Mouse (Mus musculus): ENCODE results near the gene Mtfmt. TPM values are rescaled to one million over a fixed set of nuclear protein-coding genes. Genes with fewer than 3 reads are reported as not detected.

Mtfmt gene
- total RNA-seq, 2 experiments from 2014 or later, result 6.6 to 6.9 TPM

GRCm38 (mm10) chr9:65492851-65493250, 57.3 kb downstream of the Mtfmt start:
- intact Hi-C loops (cut with DNase I), result no loop called here
- DNase-seq, result no peak

GRCm38 (mm10) chr9:65502146-65502545, 66.6 kb downstream of the Mtfmt start:
- intact Hi-C loops (cut with DNase I), result no loop called here
- peak in 1 of 2 experiments; percentile 11 for DNase-seq

Other genes starting within 250 kb of the Mtfmt start
- gene Parp16, start 240.4 kb upstream of the Mtfmt start, total RNA-seq (2021), result 1 to 10 TPM; 5.1 to 5.9 TPM
- gene Cilp, start 170.6 kb upstream of the Mtfmt start, total RNA-seq (2021), result 1 to 10 TPM; 5.4 to 6.6 TPM
- 10 to 100 TPM; 76.3 to 83.4 TPM for gene Clpx, start 141.5 kb upstream of the Mtfmt start, total RNA-seq (2021)
- 10 to 100 TPM; 11.1 to 14.7 TPM for gene Pdcd7, start 89.7 kb upstream of the Mtfmt start, total RNA-seq (2021)
- gene Ubap1l, start 74.7 kb upstream of the Mtfmt start, total RNA-seq (2021), result 1 to 10 TPM in 1 of 2 experiments, not detected in 1; 1.0 TPM
- gene Kbtbd13, start 44.1 kb upstream of the Mtfmt start, total RNA-seq (2021), result 1 to 10 TPM; 1.1 to 2.1 TPM
- 10 to 100 TPM; 13.3 to 16.2 TPM for gene Rasl12, start 37.3 kb upstream of the Mtfmt start, total RNA-seq (2021)
- gene Slc51b, start 12.8 kb upstream of the Mtfmt start, total RNA-seq (2021), result not detected
- 10 to 100 TPM; 23.6 to 25.4 TPM for gene Spg21, start 25.2 kb downstream of the Mtfmt start, total RNA-seq (2021)
- under 1 TPM in 1 of 2 experiments, not detected in 1; 0.22 TPM for gene Ankdd1a, start 84.4 kb downstream of the Mtfmt start, total RNA-seq (2021)
- gene Plekho2, start 144.3 kb downstream of the Mtfmt start, total RNA-seq (2021), result 10 to 100 TPM; 18.3 to 21.2 TPM
- 1 to 10 TPM; 1.9 to 2.4 TPM for gene Pif1, start 151.4 kb downstream of the Mtfmt start, total RNA-seq (2021)
- gene Rbpms2, start 193.9 kb downstream of the Mtfmt start, total RNA-seq (2021), result 10 to 100 TPM; 54.4 to 57.7 TPM
- 100 to 1,000 TPM; 269 to 276 TPM for gene Oaz2, start 232.2 kb downstream of the Mtfmt start, total RNA-seq (2021)